Mouse (Mus musculus) spleen, postnatal 14 days (tissue): ENCODE results near the gene Sptb.

Source experiments
- DNase-seq, 2 experiments: peaks; one replicate each; pipeline ENCODE4 v3.0.0; 2021 to 2022; ENCODE audit warnings: low spot score in 2 of 2

Gene Sptb

GRCm38 (mm10) chr12:76576061-76576460, 134.3 kb downstream of the Sptb start:
- no peak for DNase-seq

GRCm38 (mm10) chr12:76574815-76575214, 135.5 kb downstream of the Sptb start:
- no peak for DNase-seq

- DNase-seq, result no peak
Measured at GRCm38 (mm10) chr12:76573381-76573780, 137.0 kb downstream of the Sptb start.

- DNase-seq, result no peak
Measured at GRCm38 (mm10) chr12:76572261-76573251, 137.8 kb downstream of the Sptb start.

- no peak for DNase-seq
Measured at GRCm38 (mm10) chr12:76571266-76571665, 139.1 kb downstream of the Sptb start.

- DNase-seq, result no peak
Measured at GRCm38 (mm10) chr12:76570221-76570940, 140.0 kb downstream of the Sptb start.

- no peak for DNase-seq
Measured at GRCm38 (mm10) chr12:76566284-76566683, 144.1 kb downstream of the Sptb start.

GRCm38 (mm10) chr12:76562196-76562595, 148.2 kb downstream of the Sptb start:
- no peak for DNase-seq

- DNase-seq, result no peak
Measured at GRCm38 (mm10) chr12:76558206-76558605, 152.1 kb downstream of the Sptb start.

GRCm38 (mm10) chr12:76556745-76557389, 153.5 kb downstream of the Sptb start:
- no peak for DNase-seq

- no peak for DNase-seq
Measured at GRCm38 (mm10) chr12:76556187-76556586, 154.2 kb downstream of the Sptb start.

GRCm38 (mm10) chr12:76554871-76555386, 155.4 kb downstream of the Sptb start:
- no peak for DNase-seq

GRCm38 (mm10) chr12:76554392-76554791, 156.0 kb downstream of the Sptb start:
- no peak for DNase-seq

GRCm38 (mm10) chr12:76553917-76554316, 156.4 kb downstream of the Sptb start:
- DNase-seq, result no peak

- no peak for DNase-seq
Measured at GRCm38 (mm10) chr12:76552958-76553357, 157.4 kb downstream of the Sptb start.

GRCm38 (mm10) chr12:76552321-76552720, 158.0 kb downstream of the Sptb start:
- no peak for DNase-seq

GRCm38 (mm10) chr12:76549203-76549602, 161.1 kb downstream of the Sptb start:
- no peak for DNase-seq

- DNase-seq, result no peak
Measured at GRCm38 (mm10) chr12:76548082-76548423, 162.3 kb downstream of the Sptb start.

GRCm38 (mm10) chr12:76547409-76548081, 162.8 kb downstream of the Sptb start:
- DNase-seq, result no peak

- no peak for DNase-seq
Measured at GRCm38 (mm10) chr12:76546383-76547276, 163.7 kb downstream of the Sptb start.
